Mouse (Mus musculus) stomach, embryonic 15.5 days (tissue): ENCODE measurements around the gene Topors. TPM values are rescaled to one million over a fixed set of nuclear protein-coding genes. Genes with fewer than 3 reads are reported as not detected.
A peak's percentile ranks its signal among the peaks of the same experiment; 100 is the strongest.

ENCODE experiments used
- ATAC-seq: fragments of 200-750 bp; cut with Nextera tagmentation; 2 replicates; pipeline ENCODE4 v1.8.0; 2017; ENCODE audit warnings: low read depth, moderate number of reproducible peaks, moderate TSS enrichment; ENCODE audit not compliant: insufficient read depth, low FRiP score
- H3K27ac ChIP-seq: fragments of 300-500 bp; sonication (generic); 2 replicates; pipeline ENCODE4 v1.5.1; 2015; ENCODE audit warnings: mild to moderate bottlenecking, inconsistent platforms
- H3K27me3 ChIP-seq: fragments of 300-500 bp; sonication (generic); replicated peaks from 2 replicates; pipeline ENCODE4 v1.6.1; 2015; ENCODE audit warnings: inconsistent platforms
- H3K36me3 ChIP-seq: fragments of 300-500 bp; sonication (generic); 2 replicates; pipeline ENCODE4 v1.6.1; 2015; ENCODE audit warnings: inconsistent platforms
- H3K4me1 ChIP-seq: fragments of 300-500 bp; sonication (generic); 2 replicates; pipeline ENCODE4 v1.6.1; 2015; ENCODE audit warnings: inconsistent platforms
- H3K4me2 ChIP-seq: fragments of 300-500 bp; sonication (generic); 2 replicates; pipeline ENCODE4 v1.6.1; 2015; ENCODE audit warnings: mild to moderate bottlenecking, inconsistent platforms
- H3K4me3 ChIP-seq: fragments of 300-500 bp; sonication (generic); replicated peaks from 2 replicates; pipeline ENCODE4 v1.5.1; 2015; ENCODE audit warnings: inconsistent platforms
- H3K9ac ChIP-seq: fragments of 300-500 bp; sonication (generic); 2 replicates; pipeline ENCODE4 v1.6.1; 2015; ENCODE audit warnings: inconsistent platforms
- H3K9me3 ChIP-seq: fragments of 300-500 bp; sonication (generic); 2 replicates; pipeline ENCODE4 v1.6.1; 2016; ENCODE audit warnings: inconsistent platforms
- WGBS: fragments of 180-500 bp; shearing (Covaris S2); methylation state at CpG from one replicate; pipeline ENCODE4 v1.1.7; 2015; 5-methylcytosine and 5-hydroxymethylcytosine counted together
- polyA plus RNA-seq: library from polyadenylated mRNA; unstranded; fragments of >200 nt; fragmentation: Nextera tagmentation; extraction: Ambion mirVana; gene quantifications from 2 replicates; pipeline ENCODE4 v1.2.1, GENCODE M21; 2015

Topors gene
- polyA plus RNA-seq, 1 experiment from 2014 or later, result 41.8 TPM

- no peak for ATAC-seq
- no peak overlapping the region for H3K4me2 ChIP-seq
- 50% methylated on average over 6 of the region's 6 CpGs for WGBS
Observed at GRCm38 (mm10) chr4:40241928-40242327, 27.7 kb downstream of the Topors start.

GRCm38 (mm10) chr4:40240272-40240744 lies 29.3 kb downstream of the Topors start:
- Histone ChIP-seq H3K27ac (peak overlapping the region; percentile 86), H3K4me3 (peak overlapping the region; percentile 64), H3K36me3 (no peaks in the 10 kb centered on the region), H3K9ac (no peak overlapping the region), H3K9me3 (no peaks in the 10 kb centered on the region), H3K4me1 (no peaks in the 10 kb centered on the region), H3K27me3 (no peaks in the 10 kb centered on the region), H3K4me2 (peak overlapping the region; percentile 75)
- ATAC-seq, result 0 out of 2 replicates have a peak, but pooled peaks have one; percentile 23
- 55% methylated on average over 5 of the region's 5 CpGs for WGBS

More at GRCm38 (mm10) chr4:40241928-40242327, 27.7 kb downstream of the Topors start:
- Histone ChIP-seq H3K4me1 (no peaks in the 10 kb centered on the region), H3K36me3 (no peaks in the 10 kb centered on the region), H3K9me3 (no peaks in the 10 kb centered on the region), H3K27ac (no peak overlapping the region), H3K4me3 (no peak overlapping the region), H3K9ac (no peak overlapping the region), H3K27me3 (no peaks in the 10 kb centered on the region)

GRCm38 (mm10) chr4:40239409-40240271 lies 30.0 kb downstream of the Topors start, which contains the start of gene Ddx58:
Gene Ddx58 (minus strand): TSS chr4:40239828.
- H3K4me1 ChIP-seq, result no peaks in the 10 kb centered on the region
- H3K27me3 ChIP-seq, result no peaks in the 10 kb centered on the region
- H3K9ac ChIP-seq, result peak within 1 kb of the TSS; percentile 39; the same call in 1 of the 2 replicates
- peak within 1 kb of the TSS; percentile 75 for H3K4me2 ChIP-seq
- WGBS, result 3% methylated on average over 35 of the region's 35 CpGs
- H3K9me3 ChIP-seq, result no peaks in the 10 kb centered on the region
- peak within 1 kb of the TSS; percentile 86 for H3K27ac ChIP-seq
- no peaks in the 10 kb centered on the region for H3K36me3 ChIP-seq
- H3K4me3 ChIP-seq, result peak within 1 kb of the TSS; percentile 64
- ATAC-seq, result peak; percentile 74

GRCm38 (mm10) chr4:40238483-40239408 lies 30.9 kb downstream of the Topors start:
- Histone ChIP-seq H3K9me3 (no peaks in the 10 kb centered on the region), H3K27ac (peak overlapping the region; percentile 86), H3K4me1 (no peaks in the 10 kb centered on the region), H3K27me3 (no peaks in the 10 kb centered on the region), H3K4me3 (peak overlapping the region; percentile 64), H3K4me2 (peak overlapping the region; percentile 75), H3K9ac (peak overlapping the region; percentile 10; the same call in 1 of the 2 replicates), H3K36me3 (no peaks in the 10 kb centered on the region)
- WGBS, result 5% methylated on average over 17 of the region's 17 CpGs
- ATAC-seq, result peak; percentile 69

GRCm38 (mm10) chr4:40236829-40237228 lies 32.8 kb downstream of the Topors start:
- Histone ChIP-seq H3K36me3 (no peaks in the 10 kb centered on the region), H3K27me3 (no peaks in the 10 kb centered on the region), H3K9ac (no peak overlapping the region), H3K9me3 (no peaks in the 10 kb centered on the region), H3K27ac (no peak overlapping the region), H3K4me1 (no peaks in the 10 kb centered on the region), H3K4me2 (no peak overlapping the region), H3K4me3 (no peak overlapping the region)
- WGBS, result 75% methylated on average over 4 of the region's 4 CpGs
- ATAC-seq, result no peak

GRCm38 (mm10) chr4:40234256-40234655 lies 35.4 kb downstream of the Topors start:
- no peak for ATAC-seq
- Histone ChIP-seq H3K27me3 (no peaks in the 10 kb centered on the region), H3K9me3 (no peaks in the 10 kb centered on the region), H3K27ac (no peak overlapping the region), H3K36me3 (no peaks in the 10 kb centered on the region), H3K9ac (no peak overlapping the region), H3K4me2 (no peak overlapping the region), H3K4me3 (no peak overlapping the region), H3K4me1 (no peaks in the 10 kb centered on the region)
- 85% methylated on average over 6 of the region's 6 CpGs for WGBS

- Histone ChIP-seq H3K9me3 (no peaks in the 10 kb centered on the region), H3K27ac (no peak overlapping the region), H3K4me3 (no peak overlapping the region), H3K4me2 (no peak overlapping the region), H3K4me1 (no peaks in the 10 kb centered on the region), H3K36me3 (no peaks in the 10 kb centered on the region), H3K9ac (no peak overlapping the region), H3K27me3 (no peaks in the 10 kb centered on the region)
- 92% methylated on average over 7 of the region's 7 CpGs for WGBS
- no peak for ATAC-seq
Observed at GRCm38 (mm10) chr4:40233062-40233664, 36.5 kb downstream of the Topors start.

GRCm38 (mm10) chr4:40229723-40230122 lies 39.9 kb downstream of the Topors start:
- Histone ChIP-seq H3K9ac (no peak overlapping the region), H3K4me3 (no peak overlapping the region), H3K4me2 (no peak overlapping the region), H3K36me3 (no peaks in the 10 kb centered on the region), H3K27ac (no peak overlapping the region), H3K27me3 (no peaks in the 10 kb centered on the region), H3K9me3 (no peaks in the 10 kb centered on the region), H3K4me1 (no peaks in the 10 kb centered on the region)
- no peak for ATAC-seq
- WGBS, result 93% methylated on average over 6 of the region's 6 CpGs

GRCm38 (mm10) chr4:40227886-40228285 lies 41.8 kb downstream of the Topors start:
- H3K9ac ChIP-seq, result no peak overlapping the region
- H3K27ac ChIP-seq, result no peak overlapping the region
- no peak overlapping the region for H3K4me3 ChIP-seq
- H3K9me3 ChIP-seq, result no peaks in the 10 kb centered on the region
- H3K27me3 ChIP-seq, result no peaks in the 10 kb centered on the region
- H3K4me1 ChIP-seq, result no peaks in the 10 kb centered on the region
- no peaks in the 10 kb centered on the region for H3K36me3 ChIP-seq
- H3K4me2 ChIP-seq, result no peak overlapping the region
- WGBS, result 89% methylated on average over 7 of the region's 7 CpGs
- no peak for ATAC-seq

- ATAC-seq, result no peak
- Histone ChIP-seq H3K4me2 (no peak overlapping the region), H3K4me3 (no peak overlapping the region), H3K27ac (no peak overlapping the region), H3K36me3 (no peaks in the 10 kb centered on the region), H3K27me3 (no peaks in the 10 kb centered on the region), H3K9ac (no peak overlapping the region), H3K9me3 (no peaks in the 10 kb centered on the region), H3K4me1 (no peaks in the 10 kb centered on the region)
- 78% methylated on average over 11 of the region's 11 CpGs for WGBS
Observed at GRCm38 (mm10) chr4:40227131-40227530, 42.5 kb downstream of the Topors start.

GRCm38 (mm10) chr4:40226095-40226494 lies 43.6 kb downstream of the Topors start:
- WGBS, result 44% methylated on average over 5 of the region's 5 CpGs

More at GRCm38 (mm10) chr4:40226095-40226494, 43.6 kb downstream of the Topors start:
- Histone ChIP-seq H3K4me3 (no peak overlapping the region), H3K27me3 (no peaks in the 10 kb centered on the region), H3K9ac (no peak overlapping the region), H3K27ac (no peak overlapping the region), H3K4me2 (no peak overlapping the region), H3K4me1 (no peaks in the 10 kb centered on the region), H3K36me3 (no peaks in the 10 kb centered on the region), H3K9me3 (no peaks in the 10 kb centered on the region)
- ATAC-seq, result no peak
